Mouse (Mus musculus): Measurements from ENCODE around the gene Med14. TPM values are rescaled to one million over a fixed set of nuclear protein-coding genes. Genes with fewer than 3 reads are reported as not detected.

Gene Med14
- polyA plus RNA-seq, 1 experiment from 2014 or later, result 10.8 TPM

DNA sequence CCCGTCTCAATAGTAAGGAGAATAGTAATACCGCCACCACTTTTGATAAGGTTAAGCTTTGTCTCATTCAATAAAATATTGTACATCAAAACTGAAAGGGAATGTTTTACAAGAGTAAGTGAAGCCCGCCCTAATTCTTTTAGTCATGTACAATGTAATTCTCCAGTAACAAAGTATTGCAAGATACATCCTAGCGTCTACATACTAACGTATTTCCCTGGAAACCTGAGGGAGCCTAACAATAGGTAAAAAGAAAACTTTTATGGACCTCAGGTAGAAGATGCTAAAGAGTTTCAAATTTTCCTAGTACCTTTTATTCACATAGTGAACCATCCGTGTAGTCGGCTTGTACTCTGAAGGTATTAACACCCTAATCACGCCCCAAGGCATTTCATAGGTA is 1.4 kb downstream of the Med14 start:
- Histone ChIP-seq H3K4me2 (peak overlapping the region; percentile 47), H3K36me3 (no peaks in the 10 kb centered on the region), H3K27ac (no peak overlapping the region), H3K9me3 (no peaks in the 10 kb centered on the region), H3K4me1 (no peaks in the 10 kb centered on the region; the same call in 1 of the 2 replicates), H3K27me3 (replicated peaks) (peaks cover 4% of the 10 kb centered on the region; the same call in 1 of the 2 replicates), H3K9ac (no peak overlapping the region), H3K4me3 (replicated peaks) (peak overlapping the region; percentile 62)
- ATAC-seq (ENCODE audit: insufficient read depth, low FRiP score, low read depth), result no peak
- 21% methylated on average over 8 of the region's 8 CpGs for WGBS

DNA sequence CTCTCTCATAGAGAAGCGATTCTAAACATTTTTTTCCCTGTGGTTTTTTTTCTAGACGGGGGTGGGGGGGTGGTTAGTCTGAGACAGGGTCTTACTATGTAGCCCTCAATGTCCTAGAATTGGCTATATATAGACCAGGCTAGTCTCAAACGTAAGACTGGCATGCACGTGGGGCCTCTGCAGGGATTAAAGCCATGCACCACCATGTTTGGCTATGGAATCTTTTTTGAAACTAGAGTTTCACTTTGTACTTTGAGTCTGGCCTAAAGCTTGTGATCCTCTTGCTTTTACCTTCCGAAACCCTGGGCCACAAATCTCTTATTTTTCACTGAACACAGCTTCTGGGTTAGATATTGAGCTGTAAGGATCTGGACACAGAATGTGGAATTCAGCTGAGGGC is 2.2 kb downstream of the Med14 start:
- Histone ChIP-seq H3K4me1 (no peaks in the 10 kb centered on the region; the same call in 1 of the 2 replicates), H3K9me3 (no peaks in the 10 kb centered on the region), H3K4me2 (peak overlapping the region; percentile 47), H3K27me3 (replicated peaks) (peaks cover 4% of the 10 kb centered on the region; the same call in 1 of the 2 replicates), H3K9ac (no peak overlapping the region), H3K36me3 (no peaks in the 10 kb centered on the region), H3K4me3 (replicated peaks) (no peak overlapping the region), H3K27ac (no peak overlapping the region)
- WGBS, result 42% methylated on average over 5 of the region's 5 CpGs
- ATAC-seq (ENCODE audit: insufficient read depth, low FRiP score, low read depth), result no peak

- no peak overlapping the region for H3K4me2 ChIP-seq
- no peaks in the 10 kb centered on the region for H3K9me3 ChIP-seq
- H3K4me1 ChIP-seq, result no peaks in the 10 kb centered on the region
- no peaks in the 10 kb centered on the region for H3K27me3 ChIP-seq (replicated peaks)
- no peaks in the 10 kb centered on the region for H3K36me3 ChIP-seq
- no peak for ATAC-seq (ENCODE audit: insufficient read depth, low FRiP score, low read depth)
- H3K9ac ChIP-seq, result no peak overlapping the region
- 51% methylated on average over 4 of the region's 4 CpGs for WGBS
- no peak overlapping the region for H3K4me3 ChIP-seq (replicated peaks)
- H3K27ac ChIP-seq, result no peak overlapping the region
These were observed 14.0 kb downstream of the Med14 start for GRCm38 (mm10) chrX:12747886-12748285.

GRCm38 (mm10) chrX:12746729-12747128 is 15.1 kb downstream of the Med14 start:
- no peak overlapping the region for H3K4me3 ChIP-seq (replicated peaks)
- H3K9ac ChIP-seq, result no peak overlapping the region
- no peak overlapping the region for H3K27ac ChIP-seq
- 87% methylated on average over 3 of the region's 3 CpGs for WGBS
- no peak for ATAC-seq (ENCODE audit: insufficient read depth, low FRiP score, low read depth)
- H3K9me3 ChIP-seq, result no peaks in the 10 kb centered on the region
- no peak overlapping the region for H3K4me2 ChIP-seq
- H3K4me1 ChIP-seq, result no peaks in the 10 kb centered on the region
- no peaks in the 10 kb centered on the region for H3K36me3 ChIP-seq
- H3K27me3 ChIP-seq (replicated peaks), result no peaks in the 10 kb centered on the region

DNA sequence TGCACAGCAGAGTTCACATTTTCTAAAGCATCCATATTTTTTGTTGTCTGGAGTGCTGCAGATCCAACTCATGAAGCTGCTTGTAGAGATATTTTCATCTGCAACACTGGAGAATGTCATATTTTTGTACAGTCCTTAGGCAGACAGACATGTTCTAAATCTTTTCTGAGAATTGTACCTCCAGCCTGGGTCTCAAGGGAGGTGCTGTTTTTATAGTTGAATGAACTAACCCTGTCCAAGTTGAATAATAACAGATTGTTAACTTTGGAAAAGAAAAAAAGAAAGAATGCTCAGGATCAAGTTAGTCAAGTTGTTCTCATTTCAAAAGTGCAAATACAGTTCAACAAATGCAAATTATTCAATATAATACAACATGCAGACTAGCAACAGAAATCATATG is 21.5 kb downstream of the Med14 start:
- Histone ChIP-seq H3K9me3 (no peaks in the 10 kb centered on the region), H3K36me3 (0 out of 2 replicates have a peak, but pooled peaks cover 5% of the 10 kb centered on the region), H3K9ac (no peak overlapping the region), H3K27ac (no peak overlapping the region), H3K4me1 (no peaks in the 10 kb centered on the region), H3K4me2 (no peak overlapping the region), H3K4me3 (replicated peaks) (no peak overlapping the region), H3K27me3 (replicated peaks) (no peaks in the 10 kb centered on the region)
- ATAC-seq (ENCODE audit: insufficient read depth, low FRiP score, low read depth), result no peak

GRCm38 (mm10) chrX:12716036-12716435 is 45.8 kb downstream of the Med14 start:
- Histone ChIP-seq H3K27me3 (replicated peaks) (no peaks in the 10 kb centered on the region), H3K9ac (no peak overlapping the region), H3K4me1 (no peaks in the 10 kb centered on the region), H3K4me3 (replicated peaks) (no peak overlapping the region), H3K4me2 (no peak overlapping the region), H3K36me3 (no peaks in the 10 kb centered on the region), H3K9me3 (no peaks in the 10 kb centered on the region), H3K27ac (no peak overlapping the region)
- WGBS, result 83% methylated on average over 4 of the region's 4 CpGs
- no peak for ATAC-seq (ENCODE audit: insufficient read depth, low FRiP score, low read depth)

- no peaks in the 10 kb centered on the region for H3K27me3 ChIP-seq (replicated peaks)
- no peak for ATAC-seq (ENCODE audit: insufficient read depth, low FRiP score, low read depth)
- WGBS, result 92% methylated on average over 7 of the region's 7 CpGs
- no peak overlapping the region for H3K4me2 ChIP-seq
- no peak overlapping the region for H3K27ac ChIP-seq
- H3K4me3 ChIP-seq (replicated peaks), result no peak overlapping the region
- no peaks in the 10 kb centered on the region for H3K9me3 ChIP-seq
- no peaks in the 10 kb centered on the region for H3K36me3 ChIP-seq
- no peaks in the 10 kb centered on the region for H3K4me1 ChIP-seq
- no peak overlapping the region for H3K9ac ChIP-seq
These were observed 48.1 kb downstream of the Med14 start for GRCm38 (mm10) chrX:12713796-12714195.

- ATAC-seq (ENCODE audit: insufficient read depth, low FRiP score, low read depth), result no peak
- WGBS, result 69% methylated on average over 8 of the region's 8 CpGs
These were observed 75.0 kb downstream of the Med14 start for GRCm38 (mm10) chrX:12686910-12687309.

GRCm38 (mm10) chrX:12686071-12686470 is 75.8 kb downstream of the Med14 start:
- Histone ChIP-seq H3K27ac (no peak overlapping the region), H3K36me3 (peaks cover 4% of the 10 kb centered on the region; the same call in 1 of the 2 replicates), H3K4me1 (no peaks in the 10 kb centered on the region), H3K9ac (no peak overlapping the region), H3K4me2 (no peak overlapping the region), H3K27me3 (replicated peaks) (no peaks in the 10 kb centered on the region), H3K9me3 (no peaks in the 10 kb centered on the region), H3K4me3 (replicated peaks) (no peak overlapping the region)
- no peak for ATAC-seq (ENCODE audit: insufficient read depth, low FRiP score, low read depth)

More at GRCm38 (mm10) chrX:12686910-12687309, 75.0 kb downstream of the Med14 start:
- H3K9ac ChIP-seq, result no peak overlapping the region
- H3K36me3 ChIP-seq, result peaks cover 4% of the 10 kb centered on the region; the same call in 1 of the 2 replicates
- H3K9me3 ChIP-seq, result no peaks in the 10 kb centered on the region
- H3K27me3 ChIP-seq (replicated peaks), result no peaks in the 10 kb centered on the region
- H3K4me1 ChIP-seq, result no peaks in the 10 kb centered on the region
- no peak overlapping the region for H3K27ac ChIP-seq
- no peak overlapping the region for H3K4me3 ChIP-seq (replicated peaks)
- H3K4me2 ChIP-seq, result no peak overlapping the region

GRCm38 (mm10) chrX:12677396-12677795 is 84.5 kb downstream of the Med14 start:
- H3K4me2 ChIP-seq, result no peak overlapping the region
- no peak overlapping the region for H3K9ac ChIP-seq

DNA sequence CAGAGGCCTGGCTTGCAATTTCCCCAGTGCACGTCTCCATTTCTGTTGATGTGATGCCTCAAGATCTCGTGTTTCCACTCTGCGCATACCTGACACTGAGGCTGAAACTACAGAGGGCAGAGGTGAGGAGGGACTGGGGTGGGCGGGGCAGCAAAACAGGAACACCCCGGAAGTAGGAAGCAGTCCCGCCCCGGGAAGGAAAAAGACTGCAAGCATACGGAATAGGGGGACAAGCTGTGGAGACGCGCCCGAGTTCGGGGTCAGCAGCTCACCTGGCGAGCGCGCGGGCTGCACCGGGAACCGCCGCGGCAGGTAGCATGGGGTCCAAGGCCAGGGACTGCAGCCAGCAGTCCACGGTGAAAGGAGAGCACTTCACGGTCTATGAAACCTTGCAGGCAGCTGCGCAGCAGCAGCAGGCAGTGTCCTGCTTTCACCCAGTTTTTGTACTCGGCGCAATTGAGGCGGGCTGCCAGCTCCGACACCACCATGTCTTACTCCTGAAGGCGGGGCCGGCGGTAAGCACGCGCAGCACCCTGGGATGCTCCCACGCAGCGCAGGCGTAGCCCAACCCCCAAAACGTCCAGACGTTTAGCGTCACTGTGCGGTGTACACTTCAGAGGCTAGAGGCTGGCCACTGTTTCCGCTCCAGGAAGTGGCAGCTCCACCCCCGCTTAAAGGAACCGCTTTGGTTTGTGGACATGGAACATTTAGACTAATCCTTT is 88.7 kb downstream of the Med14 start, which contains the start of gene 1810030O07Rik:
1810030O07Rik (minus strand) TSS at position 615 of the 722 bp plus-strand sequence.
- Histone ChIP-seq H3K9ac (peak within 1 kb of the TSS; percentile 63; the same call in 1 of the 2 replicates), H3K9me3 (no peaks in the 10 kb centered on the region), H3K4me3 (replicated peaks) (peak within 1 kb of the TSS; percentile 69), H3K27me3 (replicated peaks) (no peaks in the 10 kb centered on the region), H3K27ac (peak within 1 kb of the TSS; percentile 92), H3K4me2 (peak within 1 kb of the TSS; percentile 51), H3K36me3 (no peaks in the 10 kb centered on the region), H3K4me1 (no peaks in the 10 kb centered on the region)
- WGBS, result 8% methylated on average over 42 of the region's 42 CpGs
- peak; percentile 100 for ATAC-seq (ENCODE audit: insufficient read depth, low FRiP score, low read depth)

More at GRCm38 (mm10) chrX:12677396-12677795, 84.5 kb downstream of the Med14 start:
- Histone ChIP-seq H3K27me3 (replicated peaks) (no peaks in the 10 kb centered on the region), H3K4me1 (no peaks in the 10 kb centered on the region), H3K4me3 (replicated peaks) (no peak overlapping the region), H3K27ac (no peak overlapping the region), H3K9me3 (no peaks in the 10 kb centered on the region), H3K36me3 (0 out of 2 replicates have a peak, but pooled peaks cover 3% of the 10 kb centered on the region)
- 25% methylated on average over 6 of the region's 6 CpGs for WGBS
- ATAC-seq (ENCODE audit: insufficient read depth, low FRiP score, low read depth), result no peak

GRCm38 (mm10) chrX:12653879-12654278 is 108.0 kb downstream of the Med14 start:
- Histone ChIP-seq H3K4me3 (replicated peaks) (no peak overlapping the region), H3K27ac (no peak overlapping the region), H3K4me1 (no peaks in the 10 kb centered on the region), H3K9ac (no peak overlapping the region), H3K4me2 (no peak overlapping the region), H3K36me3 (no peaks in the 10 kb centered on the region), H3K27me3 (replicated peaks) (no peaks in the 10 kb centered on the region), H3K9me3 (no peaks in the 10 kb centered on the region)
- ATAC-seq (ENCODE audit: insufficient read depth, low FRiP score, low read depth), result no peak
- WGBS, result 61% methylated on average over 2 of the region's 2 CpGs
